Mouse (Mus musculus) layer of hippocampus, postnatal 10 days (tissue): ENCODE measurements around the gene Wnt3. TPM values are rescaled to one million over a fixed set of nuclear protein-coding genes. Genes with fewer than 3 reads are reported as not detected.
"Not testable (repeated sequence)": the region's sequence is repeated elsewhere in the genome, so short reads cannot be mapped to it uniquely, and the experiment has no call there.

Source experiments
- DNase-seq, 2 experiments: peaks; one replicate each; pipeline ENCODE4 v3.0.0; 2021; ENCODE audit warnings: low spot score in 2 of 2
- long read RNA-seq: library from polyadenylated mRNA; stranded (forward); transcript quantifications from one replicate; pipeline ENCODE4 v2.0.0, GENCODE M21; 2023
- total RNA-seq, 2 experiments: library from RNA; stranded (reverse); gene quantifications; 2 replicates each; pipeline ENCODE4 v1.2.3; 2021

Wnt3 gene
- total RNA-seq = 1 to 10 TPM; 1.1 to 1.8 TPM
- long read RNA-seq, partial matches to known transcripts = 1 of 4 reads
- long read RNA-seq, other reads (novel, unspliced or antisense) = 3 of 4 reads

DNA sequence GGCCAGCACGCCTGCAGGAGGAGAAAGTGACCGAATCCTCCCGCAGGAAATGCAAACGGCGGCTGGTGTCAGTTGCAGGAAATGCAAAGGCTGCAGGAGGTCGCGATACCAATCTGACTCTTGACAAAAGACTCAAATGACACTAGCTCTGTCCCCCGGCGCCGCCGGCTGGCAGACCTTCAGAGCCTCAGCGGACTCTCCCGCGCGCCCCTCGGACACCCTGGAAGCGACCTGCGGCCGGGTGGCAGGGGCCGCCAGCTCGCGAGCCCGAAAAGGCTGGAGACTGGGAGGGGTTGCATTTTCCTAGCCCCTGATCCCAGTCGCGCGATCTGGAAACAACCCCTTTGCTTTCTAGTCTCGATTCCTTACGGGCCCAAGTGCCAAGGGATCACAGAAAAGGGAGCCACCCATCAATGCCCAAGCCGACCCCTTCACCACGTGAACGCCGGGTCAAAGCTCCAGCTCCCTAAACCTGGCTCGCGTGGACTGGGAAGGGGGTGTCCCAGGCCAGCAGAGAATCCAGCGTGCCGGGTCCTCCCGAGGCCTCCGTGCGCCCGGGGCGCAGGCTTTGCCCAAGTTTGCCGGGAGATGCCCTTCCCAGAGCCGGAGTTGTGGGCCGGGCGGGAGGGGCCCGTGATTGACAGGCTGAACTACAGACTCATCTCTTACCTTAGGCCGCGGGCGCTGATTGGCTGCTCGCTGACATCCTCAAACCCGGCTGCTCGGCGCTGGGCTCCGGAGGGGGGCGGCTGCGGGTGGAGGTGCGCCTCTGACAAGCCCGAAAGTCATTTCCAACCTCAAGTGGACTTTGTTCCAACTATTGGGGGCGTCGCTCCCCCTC is at the start of gene Wnt3:
Gene Wnt3, plus strand, starts transcription at position 764 of the 841 bp plus-strand sequence.
- no peak for DNase-seq

DNA sequence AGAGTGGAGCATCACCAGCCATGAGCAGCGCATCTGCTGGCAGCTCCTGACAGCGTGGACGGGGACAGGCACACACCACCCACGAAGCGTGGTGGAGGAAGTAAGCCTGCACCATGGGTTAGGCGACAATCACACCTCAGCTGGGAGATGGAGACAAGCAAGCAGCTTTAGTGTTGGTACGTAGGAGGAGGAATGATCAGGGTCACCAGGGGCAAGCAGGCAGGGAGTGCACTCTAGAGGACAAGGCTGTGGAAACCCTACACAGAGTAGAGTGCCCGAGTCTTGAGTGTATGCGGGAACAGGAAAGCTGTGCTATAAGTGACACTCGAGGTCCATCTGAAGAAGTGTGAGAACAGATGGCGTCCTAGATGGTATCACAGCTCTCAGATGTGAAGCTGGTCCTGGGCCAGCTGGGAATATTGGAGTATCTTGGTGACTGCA is 49.6 kb upstream of the Wnt3 start:
- no peak for DNase-seq

DNA sequence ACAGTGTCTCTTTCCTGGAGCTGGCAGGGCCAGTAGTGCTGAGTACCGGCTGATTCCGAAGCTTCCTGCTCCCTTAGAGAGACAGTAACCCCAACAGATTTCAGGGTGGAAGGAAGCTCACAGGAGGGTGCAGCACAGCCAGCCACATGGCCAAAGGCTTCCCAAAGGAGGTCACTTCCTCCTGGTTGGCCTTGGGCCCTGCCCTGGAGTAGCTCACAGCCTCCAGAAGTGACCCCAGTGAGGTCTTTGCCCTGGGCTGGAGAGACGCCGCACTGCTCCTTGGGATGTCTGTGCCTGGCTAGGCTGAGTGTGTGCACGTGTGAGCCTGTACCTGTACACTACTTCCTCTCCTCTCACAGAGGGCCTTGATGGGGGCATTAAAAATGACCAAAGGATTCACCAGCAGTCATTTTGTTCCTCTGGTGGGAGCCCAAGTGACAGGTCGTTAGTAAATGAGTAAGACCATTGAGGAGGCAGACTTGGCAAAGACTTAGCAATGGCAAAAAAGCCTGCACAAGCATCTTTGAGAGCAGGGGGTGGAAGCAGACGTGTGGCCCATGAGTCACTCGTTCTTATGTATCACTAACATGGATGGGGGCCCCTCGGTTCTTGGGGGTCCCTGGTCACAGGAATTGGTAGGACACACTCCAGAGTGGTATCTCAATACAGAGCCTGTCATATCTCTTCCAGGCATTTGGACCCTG is 44.5 kb upstream of the Wnt3 start:
- DNase-seq = no peak

DNA sequence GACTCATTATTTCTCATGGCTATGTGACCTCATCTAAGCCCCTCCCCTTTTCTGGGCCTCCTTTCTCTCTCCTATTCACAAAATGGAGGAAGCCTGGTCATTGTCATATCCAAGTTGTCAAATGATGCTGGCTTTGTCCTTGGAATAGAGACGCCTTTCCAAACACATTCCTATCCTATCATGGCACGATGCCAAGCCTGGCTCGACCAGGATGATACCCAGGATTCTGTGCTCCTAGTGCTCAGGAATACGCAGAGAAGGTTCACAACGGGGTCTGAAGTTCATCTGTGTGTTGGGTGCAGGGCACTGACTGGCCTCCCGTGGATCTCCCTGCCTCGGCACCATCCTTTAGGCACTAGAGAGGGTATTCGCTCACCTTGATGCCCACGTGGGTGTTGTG is 42.4 kb upstream of the Wnt3 start:
- DNase-seq = no peak

DNA sequence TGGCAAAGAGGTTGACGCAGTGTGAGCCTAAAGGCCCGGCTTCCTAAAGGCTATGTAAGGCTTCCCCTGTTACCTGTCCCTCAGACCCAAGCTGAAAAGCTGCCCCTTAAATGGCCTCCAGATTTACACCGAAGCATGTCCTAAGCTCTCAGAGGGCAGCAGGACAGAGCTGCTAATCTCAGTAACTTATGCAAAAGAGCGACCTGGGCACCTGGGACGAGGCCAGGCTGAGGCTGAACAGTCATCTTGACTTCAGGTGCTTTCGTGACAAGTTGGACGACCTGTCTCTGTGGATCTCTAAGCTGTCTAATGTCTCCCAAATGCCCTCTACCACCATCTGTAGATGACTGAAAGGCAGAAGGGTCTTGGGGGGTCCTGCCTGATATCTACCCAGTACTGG is 41.6 kb upstream of the Wnt3 start:
- DNase-seq = no peak

DNA sequence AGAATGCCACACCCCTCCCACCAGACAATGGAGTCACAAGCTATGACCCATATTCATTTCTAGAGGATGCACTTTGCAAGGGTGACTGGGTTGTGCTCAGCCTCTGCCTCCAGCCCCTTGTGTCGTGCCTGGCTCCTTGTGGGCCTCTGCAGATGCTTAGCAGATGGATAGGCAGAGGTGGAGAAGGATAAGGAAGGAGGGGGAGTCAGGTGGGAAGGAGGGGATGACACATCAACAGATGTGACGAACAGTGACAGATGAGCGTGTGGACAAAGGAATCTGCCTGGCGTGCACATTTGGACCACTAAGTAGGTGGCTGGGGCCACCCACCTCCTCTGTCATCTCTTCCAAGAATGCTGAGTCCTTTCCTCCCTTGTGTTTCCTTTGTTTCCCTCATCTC is 40.9 kb upstream of the Wnt3 start:
- DNase-seq = no peak

DNA sequence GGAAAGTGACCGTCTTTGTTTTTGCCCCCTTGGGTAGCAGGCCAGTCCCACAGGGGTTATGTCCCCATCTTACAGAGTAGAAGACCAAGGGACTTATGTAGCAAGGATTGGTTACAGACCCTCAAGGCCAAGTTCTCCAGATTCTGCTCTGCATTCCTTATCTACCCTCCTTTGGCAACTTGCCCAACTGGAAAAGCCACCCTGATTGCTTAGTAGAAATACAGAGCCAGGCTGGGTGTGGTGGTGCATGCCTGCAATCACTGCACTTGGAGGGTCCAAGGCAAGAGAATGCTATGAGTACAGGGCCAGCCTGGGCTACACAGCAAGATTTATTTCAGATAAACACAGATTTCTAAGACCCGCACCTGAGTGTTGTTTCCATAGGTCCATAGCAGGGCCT is 40.0 kb upstream of the Wnt3 start:
- no peak for DNase-seq

DNA sequence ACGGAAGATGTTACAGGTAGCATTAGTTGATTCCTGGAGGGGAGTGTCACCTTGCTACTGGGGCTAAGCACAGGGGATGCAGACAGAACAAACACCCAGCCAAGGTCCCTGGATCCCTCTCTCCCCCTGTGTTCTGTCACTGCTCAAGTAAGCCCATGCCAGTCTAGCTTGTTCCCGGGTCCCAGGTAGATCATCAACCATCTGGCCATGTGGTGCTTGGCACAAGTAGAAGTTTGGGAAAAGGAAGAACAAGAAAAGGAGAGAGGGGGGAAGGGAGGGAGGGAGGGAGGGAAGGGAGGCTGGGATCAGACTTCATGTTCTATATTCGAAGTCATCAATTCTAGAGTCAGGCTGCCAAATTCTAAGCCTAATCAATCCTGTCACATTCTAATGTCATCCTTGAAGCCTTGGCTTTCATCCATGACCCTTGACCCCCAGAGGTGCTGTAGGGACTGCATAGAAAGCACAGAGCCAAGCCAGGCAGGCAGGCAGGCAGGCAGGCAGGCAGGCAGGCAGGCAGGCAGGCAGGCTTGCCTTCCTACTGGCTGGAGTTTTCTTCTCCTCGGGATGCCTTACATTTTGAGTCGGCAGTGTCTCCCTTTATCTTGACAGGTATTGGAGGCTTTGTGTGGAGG is 39.4 kb upstream of the Wnt3 start:
- DNase-seq = no peak

DNA sequence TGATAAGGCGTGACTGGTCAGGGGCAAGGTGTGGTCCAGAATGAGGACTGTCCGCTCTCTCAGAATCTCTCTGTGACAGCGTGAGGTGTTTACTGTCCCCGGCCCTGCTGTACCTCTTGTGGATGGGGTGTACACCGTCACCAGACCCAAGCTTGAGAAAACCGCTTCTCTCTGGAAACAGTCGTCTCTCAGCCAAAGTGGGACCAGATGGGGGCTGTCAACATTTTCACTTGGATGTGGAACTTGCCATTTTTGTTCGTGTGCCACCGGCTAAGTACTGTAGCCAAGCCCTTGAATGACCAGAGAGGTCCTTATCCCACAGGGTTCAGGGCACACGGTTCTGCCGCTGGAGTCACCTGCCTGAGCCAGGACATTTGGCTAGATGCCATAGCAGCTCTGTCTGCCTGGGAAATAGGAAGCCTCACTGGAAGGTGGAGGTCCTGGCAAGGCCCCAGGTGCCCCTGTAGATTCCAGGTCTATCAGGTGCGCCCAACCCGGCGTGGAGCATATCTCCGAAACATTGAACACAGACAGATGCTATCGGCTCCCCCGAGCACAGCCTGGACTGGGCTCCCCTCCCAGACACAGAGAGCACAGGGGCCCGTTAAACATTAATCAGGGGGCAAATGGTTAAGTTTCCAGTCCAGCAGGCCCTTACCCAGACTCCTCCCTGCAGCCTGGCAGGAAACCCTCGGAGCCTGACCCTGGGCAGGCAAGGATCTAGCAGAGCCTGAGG is 38.7 kb upstream of the Wnt3 start:
- no peak for DNase-seq

DNA sequence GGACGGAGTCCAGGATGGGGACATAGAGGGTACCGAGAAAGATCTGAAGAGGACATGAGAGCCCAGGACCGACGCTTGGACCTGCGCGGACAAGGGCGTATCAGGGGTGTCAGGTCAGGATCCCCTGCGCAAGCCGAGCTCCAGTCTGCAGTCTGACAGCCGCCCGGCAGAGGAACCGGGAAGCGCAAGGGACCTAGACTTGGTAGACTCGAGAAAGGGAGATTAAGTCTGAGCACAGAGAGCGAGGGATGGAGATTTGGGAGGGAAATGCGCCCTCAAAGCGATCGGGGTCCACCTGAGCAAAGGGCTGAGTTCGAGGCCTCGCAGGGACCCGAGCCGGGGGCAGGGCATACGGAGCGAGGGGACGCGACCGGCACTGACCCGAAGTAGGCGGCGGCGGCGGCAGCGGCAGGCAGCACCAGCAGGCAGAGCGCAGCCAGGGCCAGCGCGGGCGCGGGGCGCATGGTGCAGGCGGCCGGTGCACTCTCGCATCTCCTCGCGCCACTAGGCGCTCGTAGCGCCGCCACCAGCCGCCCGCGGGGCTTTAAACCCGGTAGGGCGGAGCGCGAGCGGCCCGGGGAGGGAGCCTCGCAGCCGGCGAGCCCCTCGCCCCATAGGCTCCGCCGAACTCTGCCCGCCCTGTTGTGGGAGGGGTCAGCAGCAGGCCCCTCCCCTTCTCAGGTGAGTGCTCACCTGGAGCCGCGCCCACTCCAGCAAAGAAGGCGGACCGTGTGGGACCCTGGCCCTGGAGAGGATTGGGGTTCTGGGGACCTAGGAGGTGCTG is 24.5 kb upstream of the Wnt3 start, which contains the start of gene Wnt9b:
Gene Wnt9b, minus strand, starts transcription at position 516 of the 784 bp plus-strand sequence.
- no peak for DNase-seq

DNA sequence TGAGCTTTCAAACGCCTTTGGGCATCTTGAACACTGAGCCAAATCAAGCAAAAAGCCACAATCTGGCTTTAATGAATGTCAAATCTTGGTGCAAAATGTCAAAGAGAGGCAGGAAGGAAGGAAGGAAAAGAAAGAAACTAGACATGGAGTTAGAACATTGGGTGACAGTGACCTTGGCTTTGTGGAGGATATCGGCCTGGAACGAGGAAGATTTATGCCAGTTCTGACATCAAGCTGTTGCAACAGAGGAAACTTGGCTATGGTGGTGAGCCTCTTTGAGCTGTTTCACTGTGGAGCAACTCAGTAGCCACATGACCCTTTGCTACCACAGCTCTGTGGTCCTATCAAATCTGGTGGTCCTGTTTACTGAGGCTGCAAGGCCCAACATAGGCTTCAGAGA is 23.3 kb upstream of the Wnt3 start:
- DNase-seq = no peak

DNA sequence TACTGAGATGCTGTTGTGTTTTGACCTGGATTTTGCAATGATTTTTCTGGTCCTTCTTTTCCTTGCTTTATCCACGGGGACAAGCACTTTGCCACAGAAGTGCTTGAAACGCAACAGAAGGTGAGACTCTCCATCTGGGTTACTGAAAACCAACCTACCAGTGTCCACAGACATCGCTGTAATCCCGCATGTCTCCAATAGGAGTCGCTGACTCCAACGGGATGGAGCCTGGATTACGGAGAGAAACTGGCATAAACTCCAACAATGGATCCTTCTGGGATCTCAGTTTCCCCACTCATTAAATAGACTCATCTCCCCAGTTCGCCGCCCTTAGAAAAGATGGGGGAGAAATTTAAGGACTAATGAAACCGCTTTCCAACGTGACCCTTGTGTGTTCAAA is 15.9 kb upstream of the Wnt3 start:
- no peak for DNase-seq

DNA sequence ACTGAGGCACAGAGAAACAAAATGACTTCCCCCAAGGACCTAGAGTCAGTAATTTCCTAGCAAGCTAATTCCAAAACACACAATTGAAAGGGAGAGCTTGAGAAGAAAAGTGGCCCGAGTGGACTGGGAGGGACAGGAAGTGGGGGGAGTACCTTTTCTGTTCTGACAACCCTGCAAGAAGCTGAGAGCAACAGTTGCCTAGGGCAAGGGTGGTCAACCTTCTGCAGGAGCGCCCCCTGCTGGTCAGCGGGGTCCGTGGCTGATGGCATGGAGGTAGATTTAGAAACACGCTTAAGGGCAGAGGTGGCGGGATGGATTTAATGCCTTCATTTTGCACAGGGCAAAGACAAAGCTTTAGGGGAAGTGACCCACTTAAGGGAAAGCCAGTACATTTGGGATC is 15.2 kb upstream of the Wnt3 start:
- DNase-seq = peak; percentile 73 to 78

DNA sequence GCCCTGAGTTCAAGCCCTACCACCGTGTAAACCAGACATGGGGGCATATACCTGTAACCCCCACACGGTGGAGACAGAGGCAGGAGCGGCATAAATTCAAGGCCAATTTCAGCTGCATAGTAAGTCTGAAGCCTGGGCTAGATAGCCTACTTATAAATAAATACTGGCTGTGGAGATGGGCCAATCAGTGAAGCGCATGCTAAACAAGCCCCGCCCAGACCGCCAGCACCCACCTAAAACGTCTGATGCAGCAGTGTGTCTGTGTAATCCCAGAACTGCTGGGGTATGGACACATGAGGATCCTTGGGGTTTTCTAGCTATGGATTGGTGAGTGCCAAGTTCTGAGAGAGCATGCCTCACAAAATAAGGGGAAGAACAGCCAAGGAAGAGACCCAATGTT is 13.8 kb upstream of the Wnt3 start:
- no peak for DNase-seq

DNA sequence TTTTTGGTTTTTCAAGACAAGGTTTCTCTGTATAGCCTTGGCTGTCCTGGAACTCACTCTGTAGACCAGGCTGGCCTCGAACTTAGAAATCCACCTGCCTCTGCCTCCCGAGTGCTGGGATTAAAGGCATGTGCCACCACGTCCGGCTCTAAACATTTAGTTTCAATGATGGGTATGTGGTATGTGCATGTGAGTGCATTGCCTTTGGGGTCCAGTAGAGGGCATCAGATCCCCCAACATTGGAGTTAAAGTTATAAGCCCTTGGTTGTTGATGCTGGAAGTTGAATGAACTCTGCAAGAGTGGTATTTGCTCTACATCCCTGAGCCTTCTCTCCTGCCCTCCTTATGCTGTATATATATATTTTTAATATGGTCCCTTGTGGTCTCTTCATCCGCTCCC is 13.1 kb upstream of the Wnt3 start:
- DNase-seq = not testable (repeated sequence)

DNA sequence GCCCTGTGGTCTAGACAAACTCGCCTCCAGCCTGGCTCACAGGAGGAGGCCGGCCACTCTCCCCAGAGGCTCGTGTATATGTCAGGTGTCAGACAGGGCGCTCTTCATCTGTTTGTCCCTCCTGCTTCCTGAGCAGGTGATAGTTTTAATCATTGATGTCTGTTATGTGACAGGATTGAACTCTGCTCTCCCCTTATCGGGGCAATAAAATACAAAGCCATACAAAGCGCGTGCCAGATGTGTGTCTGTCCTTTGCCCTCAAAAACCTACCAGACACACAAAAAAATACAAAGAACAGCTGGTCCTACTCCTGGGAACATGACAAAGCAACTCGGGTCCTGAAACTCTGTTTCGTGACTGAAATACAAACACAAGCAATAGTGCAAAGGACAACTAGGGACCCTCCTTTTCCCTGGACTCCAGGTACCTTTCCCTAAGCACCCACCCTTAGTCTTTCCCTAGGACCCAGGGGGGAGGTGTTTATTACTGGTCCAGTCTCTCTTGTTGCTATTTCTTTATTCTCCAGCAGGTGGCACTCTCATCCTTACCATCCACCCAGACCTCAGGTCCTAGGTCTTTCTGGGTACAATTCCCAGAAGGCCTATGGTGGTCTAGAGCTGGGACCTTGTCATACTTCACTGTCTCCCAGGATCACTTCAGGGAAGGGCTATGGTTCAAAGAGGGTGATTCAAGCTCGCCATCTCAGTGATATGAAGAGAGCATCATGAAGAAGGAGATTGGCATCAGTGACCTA is 10.4 kb upstream of the Wnt3 start:
- DNase-seq = peak; percentile 54 to 65

DNA sequence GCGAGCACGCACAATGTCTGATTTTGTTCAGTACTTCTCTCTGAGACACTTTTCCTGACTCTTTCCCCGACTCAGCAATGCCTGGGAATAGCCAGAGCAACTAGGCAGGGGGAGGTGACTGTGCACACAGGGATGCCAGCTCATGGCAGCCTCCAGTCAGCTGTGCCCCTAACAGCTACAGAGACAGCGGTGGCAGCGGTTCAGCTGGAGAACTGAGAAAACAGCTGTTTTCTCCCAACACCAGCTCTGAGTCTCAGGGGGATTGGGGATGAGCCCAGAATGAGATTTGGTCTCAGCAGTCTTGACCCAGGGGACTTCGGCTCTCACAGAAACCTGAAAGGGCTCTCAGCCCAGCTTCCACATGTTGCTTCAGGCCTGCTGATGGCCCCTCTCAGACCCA is 9.3 kb upstream of the Wnt3 start:
- DNase-seq = no peak

DNA sequence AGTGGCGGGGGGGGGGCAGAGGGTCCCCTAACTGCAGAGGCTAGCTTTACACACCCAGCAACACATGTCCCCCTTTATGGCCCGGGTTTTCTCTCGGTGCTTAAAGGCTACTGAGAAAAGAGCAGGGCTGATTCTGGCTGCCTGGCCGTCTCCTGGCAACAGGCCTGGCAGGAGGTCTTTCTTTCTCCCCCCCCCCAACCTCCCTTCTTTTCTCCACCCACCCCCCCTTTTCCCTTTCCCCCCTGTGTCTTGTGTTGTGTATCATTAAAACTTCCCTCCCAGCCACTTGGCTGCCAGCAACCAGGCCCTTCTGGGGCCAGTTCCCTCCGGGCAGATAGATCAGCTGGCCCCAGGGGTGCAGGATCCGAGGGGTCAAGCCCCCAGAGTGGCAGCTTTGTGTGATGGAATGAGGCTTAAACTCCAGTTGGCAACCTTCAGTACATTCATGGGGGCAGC is 8.4 kb upstream of the Wnt3 start:
- DNase-seq = no peak

DNA sequence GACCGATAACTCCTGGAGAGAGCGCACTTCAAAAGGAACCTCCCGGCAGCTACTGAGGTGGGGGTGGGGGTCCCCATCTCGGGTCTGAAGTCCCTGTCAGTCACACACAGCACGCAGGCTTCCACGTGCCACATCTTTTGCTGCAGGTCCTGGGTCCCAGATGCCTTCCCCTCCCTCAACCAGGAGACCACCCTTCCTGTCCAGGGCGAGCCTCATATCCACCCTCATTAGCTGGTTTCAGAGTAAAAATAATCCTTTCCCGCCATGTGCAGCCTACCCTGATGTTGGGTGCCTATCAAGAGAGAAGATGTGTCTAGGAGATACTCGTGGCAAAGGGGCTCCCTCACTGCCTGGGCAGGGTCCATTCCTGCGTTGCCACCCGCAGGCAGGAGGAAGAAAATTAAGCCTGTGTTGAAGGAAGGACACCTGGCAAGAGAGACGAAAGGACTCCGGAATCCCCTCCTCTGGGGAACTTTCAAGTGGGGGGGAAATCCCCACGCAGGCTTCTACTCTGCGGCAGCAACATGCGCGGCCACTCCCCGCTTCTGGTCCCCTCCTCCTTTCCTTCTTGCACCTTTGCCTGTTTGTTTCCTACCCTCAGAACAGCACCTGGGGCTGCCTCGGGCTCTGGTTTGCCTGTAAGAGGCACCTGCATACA is 2.7 kb upstream of the Wnt3 start:
- DNase-seq = no peak
